In genomic region chr14:79677108-79677753, GRCm38 (mm10) we compare ENCODE assay signal across 10 mouse cellular contexts. TPM values are rescaled to one million over a fixed set of nuclear protein-coding genes. Genes with fewer than 3 reads are reported as not detected.
DNase-seq lines count a peak whose midpoint lies in the region; ATAC-seq and TF ChIP-seq lines count a peak whose summit lies in the region.
"Had no signal": no experiment of that assay in that cellular context is flagged by ENCODE, and none has a peak within 500 bp of the region (broad histone marks: within the 10 kb centered on the region; RNA-seq: fewer than 3 reads in every experiment).

No protein-coding gene starts in this region.

- H3K4me2 ChIP-seq in forebrain, postnatal 0 days (ENCODE audit: low read depth) = no peak overlapping the region
- peak overlapping the region; percentile 15; the same call in 1 of the 2 replicates for H3K4me2 ChIP-seq in kidney, postnatal 0 days (ENCODE audit: low read length)

- no peak for DNase-seq in forebrain, embryonic 10.5 days (ENCODE audit: extremely low spot score, low spot score)
- no peak for DNase-seq in forebrain, postnatal 0 days
- DNase-seq in kidney, postnatal 0 days (ENCODE audit: low spot score) = no peak
- DNase-seq in kidney, postnatal 14 days = no peak
- DNase-seq in brain, adult 2 months (ENCODE audit: low read depth, low spot score) = peak; percentile 37
- no peak for DNase-seq in limb, embryonic 10.5 days (ENCODE audit: low spot score)
- no peak for DNase-seq in right cerebral cortex, postnatal 25 days
- no peak for DNase-seq in adrenal gland, postnatal 10 days
- DNase-seq: adrenal gland, postnatal 25 days had no signal

- WGBS in forebrain, embryonic 10.5 days = 48% methylated on average over 15 of the region's 15 CpGs
- 44% methylated on average over 15 of the region's 15 CpGs for WGBS in forebrain, postnatal 0 days
- 38% methylated on average over 15 of the region's 15 CpGs for WGBS in kidney, postnatal 0 days
- 58% methylated on average over 15 of the region's 15 CpGs for WGBS in limb, embryonic 10.5 days

- no peaks in the 10 kb centered on the region for H3K9me3 ChIP-seq in forebrain, embryonic 10.5 days
- H3K9me3 ChIP-seq in forebrain, postnatal 0 days (ENCODE audit: low read length) = no peaks in the 10 kb centered on the region
- H3K9me3 ChIP-seq in kidney, postnatal 0 days (replicated peaks; ENCODE audit: low read length) = no peaks in the 10 kb centered on the region
- no peaks in the 10 kb centered on the region for H3K9me3 ChIP-seq in limb, embryonic 10.5 days (replicated peaks)

- peak overlapping the region; percentile 81 for H3K27ac ChIP-seq in forebrain, embryonic 10.5 days
- H3K27ac ChIP-seq in forebrain, postnatal 0 days (ENCODE audit: low read depth, low read length) = no peak overlapping the region; the same call in 1 of the 2 replicates
- H3K27ac ChIP-seq in kidney, postnatal 0 days = no peak overlapping the region
- H3K27ac ChIP-seq in limb, embryonic 10.5 days = peak overlapping the region; percentile 68; the same call in 1 of the 2 replicates

- no peaks in the 10 kb centered on the region for H3K27me3 ChIP-seq in forebrain, embryonic 10.5 days (ENCODE audit: poor library complexity, severe bottlenecking)
- no peaks in the 10 kb centered on the region for H3K27me3 ChIP-seq in forebrain, postnatal 0 days (ENCODE audit: insufficient read depth, low read length)
- no peaks in the 10 kb centered on the region for H3K27me3 ChIP-seq in kidney, postnatal 0 days (ENCODE audit: insufficient read depth, low read length)
- no peaks in the 10 kb centered on the region for H3K27me3 ChIP-seq in limb, embryonic 10.5 days (ENCODE audit: low read depth, poor library complexity, severe bottlenecking)

- TF ChIP-seq CTCF in forebrain, postnatal 0 days (IDR thresholded peaks at IDR 0.05; ENCODE audit: low read depth) = no peak
- TF ChIP-seq CTCF in kidney, postnatal 0 days (IDR thresholded peaks at IDR 0.05; ENCODE audit: low read depth) = no peak

- H3K9ac ChIP-seq in forebrain, postnatal 0 days = no peak overlapping the region
- no peak overlapping the region for H3K9ac ChIP-seq in kidney, postnatal 0 days (ENCODE audit: low read depth, low read length)

- no peaks in the 10 kb centered on the region for H3K36me3 ChIP-seq in forebrain, embryonic 10.5 days (replicated peaks)
- no peaks in the 10 kb centered on the region for H3K36me3 ChIP-seq in forebrain, postnatal 0 days (ENCODE audit: insufficient read depth)
- H3K36me3 ChIP-seq in kidney, postnatal 0 days (ENCODE audit: insufficient read depth, low read length) = no peaks in the 10 kb centered on the region
- H3K36me3 ChIP-seq in limb, embryonic 10.5 days = no peaks in the 10 kb centered on the region

- peaks cover 39% of the 10 kb centered on the region for H3K4me1 ChIP-seq in forebrain, embryonic 10.5 days
- H3K4me1 ChIP-seq in forebrain, postnatal 0 days (ENCODE audit: insufficient read depth) = no peaks in the 10 kb centered on the region
- H3K4me1 ChIP-seq in kidney, postnatal 0 days (replicated peaks; ENCODE audit: insufficient read depth, low read length) = no peaks in the 10 kb centered on the region
- peaks cover 16% of the 10 kb centered on the region for H3K4me1 ChIP-seq in limb, embryonic 10.5 days

- no peak overlapping the region; the same call in 1 of the 2 replicates for H3K4me3 ChIP-seq in forebrain, embryonic 10.5 days
- no peak overlapping the region for H3K4me3 ChIP-seq in forebrain, postnatal 0 days (ENCODE audit: low read depth, low read length)
- H3K4me3 ChIP-seq in kidney, postnatal 0 days (replicated peaks; ENCODE audit: low read depth, low read length) = no peak overlapping the region
- no peak overlapping the region for H3K4me3 ChIP-seq in limb, embryonic 10.5 days

- no peak for ATAC-seq in forebrain, postnatal 0 days
- no peak for ATAC-seq in kidney, postnatal 0 days (replicated peaks; ENCODE audit: low FRiP score, low read depth)

RNA-seq across cellular contexts. Expression of gene Cnmd, which starts 15.3 kb away (rescaled TPM):
- polyA plus RNA-seq in forebrain, embryonic 10.5 days (2016; fragmentation: Nextera tagmentation; extraction: Ambion mirVana) = 1.7 TPM in 2 replicates
- total RNA-seq in forebrain, postnatal 0 days (2014; rRNA removed) = 0.62 and 6.8 TPM in 2 replicates
- 3.4 and 5.5 TPM in 2 replicates for polyA plus RNA-seq in forebrain, postnatal 0 days (2015; fragmentation: Nextera tagmentation; extraction: Ambion mirVana)
- polyA plus RNA-seq in kidney, postnatal 0 days (2015; fragmentation: Nextera tagmentation; extraction: Ambion mirVana) = 1.7 and 3.1 TPM in 2 replicates
- 0.20 and 4.9 TPM in 2 replicates for polyA plus RNA-seq in limb, embryonic 10.5 days (2016; fragmentation: Nextera tagmentation; extraction: Ambion mirVana)
- under 1 TPM; 0.78 to 0.85 TPM for total RNA-seq in adrenal gland, postnatal 10 days (2021)
- total RNA-seq: common myeloid progenitor, adult 5-6 weeks had no signal

Comparison
In these comparisons a context has a peak if more than half of its experiments do, and no peak if none do; other contexts are left out.
1. H3K27ac ChIP-seq: peak in forebrain, embryonic 10.5 days (single experiment) and limb, embryonic 10.5 days (single experiment); none in forebrain, postnatal 0 days (single experiment) and kidney, postnatal 0 days (single experiment).